Mouse (Mus musculus) cerebellum, postnatal 14 days (tissue): ENCODE measurements around the gene Nyx.
"Not testable (repeated sequence)": the region's sequence is repeated elsewhere in the genome, so short reads cannot be mapped to it uniquely, and the experiment has no call there.

Source experiments
- DNase-seq, 2 experiments: peaks; one replicate each; pipeline ENCODE4 v3.0.0; 2021; ENCODE audit warnings: mixed read lengths in 2 of 2

Gene Nyx

GRCm38 (mm10) chrX:13465810-13466209, at the start of gene Nyx:
TSS of gene Nyx (plus strand) at chrX:13466110.
- no peak for DNase-seq

- DNase-seq = peak; percentile 12 to 38
Observed at GRCm38 (mm10) chrX:13422047-13422446, 43.9 kb upstream of the Nyx start.

DNA sequence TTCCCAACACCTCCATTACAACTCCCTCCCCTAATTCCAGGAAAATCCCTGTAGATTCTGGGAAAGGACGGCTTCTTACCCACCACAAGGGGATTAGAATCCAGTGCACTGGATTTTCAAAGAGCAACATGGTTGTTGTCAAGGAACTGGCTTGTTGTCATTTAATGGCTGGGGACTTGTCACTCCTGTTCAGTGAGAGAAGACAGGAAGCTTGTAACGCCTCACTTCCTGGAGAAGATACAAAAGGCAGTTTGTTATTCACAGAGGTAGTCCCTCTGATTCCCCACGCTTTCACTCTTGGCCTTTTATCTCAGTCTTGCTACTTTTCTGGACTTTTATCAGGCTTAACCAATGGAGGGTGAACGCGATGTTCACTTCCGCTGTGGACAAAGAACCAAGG, 34.5 kb upstream of the Nyx start:
- no peak for DNase-seq

GRCm38 (mm10) chrX:13436042-13436441, 29.9 kb upstream of the Nyx start:
- not testable (repeated sequence) for DNase-seq

DNA sequence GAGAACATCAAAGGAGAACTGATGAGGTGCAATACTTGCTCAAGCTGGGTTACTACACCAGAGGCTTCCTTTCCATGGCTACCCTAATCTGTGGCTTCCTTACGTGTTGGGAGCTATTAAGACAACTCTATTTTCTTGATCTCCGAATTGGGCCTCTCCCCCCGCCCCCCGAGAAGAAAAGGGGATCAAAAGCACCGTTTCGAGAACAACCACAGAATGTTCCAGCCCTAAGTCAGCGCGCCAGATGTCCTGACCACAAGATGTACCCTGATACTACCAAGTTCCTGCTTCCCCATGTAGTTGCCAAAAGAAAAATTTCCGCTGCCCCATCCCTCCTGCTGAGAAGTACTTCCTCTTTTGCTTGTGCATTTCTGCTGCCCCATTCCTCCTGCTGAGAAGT, 9.4 kb upstream of the Nyx start:
- DNase-seq = not testable (repeated sequence)

DNA sequence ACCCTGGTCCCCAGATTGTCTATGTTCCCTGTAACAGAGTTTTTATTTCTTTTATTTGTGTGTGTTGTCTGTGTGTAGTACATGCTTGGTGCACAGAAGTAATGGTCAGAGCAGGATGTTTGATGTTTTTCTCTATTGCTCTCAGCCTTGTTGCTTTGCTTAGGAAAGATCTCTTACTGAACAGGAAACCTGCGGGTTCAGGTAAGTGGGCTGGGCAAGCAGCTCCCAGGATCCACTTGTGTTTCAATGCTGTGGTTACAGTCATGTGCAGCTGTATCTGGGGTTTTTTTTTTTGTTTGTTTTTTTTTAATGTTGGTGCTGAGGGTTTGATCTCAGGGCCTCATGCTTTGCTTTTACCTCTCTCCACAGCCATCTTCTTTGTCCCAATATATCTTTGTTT, 7.1 kb upstream of the Nyx start:
- DNase-seq = no peak

GRCm38 (mm10) chrX:13461266-13462261, 4.3 kb upstream of the Nyx start:
- peak; percentile 93 for DNase-seq

GRCm38 (mm10) chrX:13462982-13463517, 2.9 kb upstream of the Nyx start:
- no peak for DNase-seq

DNA sequence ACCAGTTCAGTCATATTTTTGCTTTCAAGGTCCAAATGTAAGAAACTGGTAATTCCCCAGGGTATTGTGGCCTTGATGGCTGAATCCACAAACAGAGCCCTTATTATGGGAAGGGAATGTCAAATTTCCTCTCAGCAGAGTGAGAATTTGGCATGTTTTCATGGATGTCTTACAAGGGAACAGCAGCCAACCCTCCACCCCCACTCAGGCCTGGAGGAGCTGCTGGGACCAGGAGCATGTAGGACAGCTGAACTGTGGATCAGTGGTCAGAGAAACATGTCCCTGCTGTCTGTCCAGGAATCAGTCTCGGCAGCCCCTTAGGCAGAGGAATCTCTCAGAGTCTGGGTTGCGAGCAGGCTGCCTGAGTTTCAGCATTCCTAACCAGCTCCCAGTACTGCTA, 771 bp downstream of the Nyx start:
- DNase-seq = peak; percentile 53 to 57

GRCm38 (mm10) chrX:13467121-13467571, 1.2 kb downstream of the Nyx start:
- DNase-seq = peak; percentile 64 to 68

DNA sequence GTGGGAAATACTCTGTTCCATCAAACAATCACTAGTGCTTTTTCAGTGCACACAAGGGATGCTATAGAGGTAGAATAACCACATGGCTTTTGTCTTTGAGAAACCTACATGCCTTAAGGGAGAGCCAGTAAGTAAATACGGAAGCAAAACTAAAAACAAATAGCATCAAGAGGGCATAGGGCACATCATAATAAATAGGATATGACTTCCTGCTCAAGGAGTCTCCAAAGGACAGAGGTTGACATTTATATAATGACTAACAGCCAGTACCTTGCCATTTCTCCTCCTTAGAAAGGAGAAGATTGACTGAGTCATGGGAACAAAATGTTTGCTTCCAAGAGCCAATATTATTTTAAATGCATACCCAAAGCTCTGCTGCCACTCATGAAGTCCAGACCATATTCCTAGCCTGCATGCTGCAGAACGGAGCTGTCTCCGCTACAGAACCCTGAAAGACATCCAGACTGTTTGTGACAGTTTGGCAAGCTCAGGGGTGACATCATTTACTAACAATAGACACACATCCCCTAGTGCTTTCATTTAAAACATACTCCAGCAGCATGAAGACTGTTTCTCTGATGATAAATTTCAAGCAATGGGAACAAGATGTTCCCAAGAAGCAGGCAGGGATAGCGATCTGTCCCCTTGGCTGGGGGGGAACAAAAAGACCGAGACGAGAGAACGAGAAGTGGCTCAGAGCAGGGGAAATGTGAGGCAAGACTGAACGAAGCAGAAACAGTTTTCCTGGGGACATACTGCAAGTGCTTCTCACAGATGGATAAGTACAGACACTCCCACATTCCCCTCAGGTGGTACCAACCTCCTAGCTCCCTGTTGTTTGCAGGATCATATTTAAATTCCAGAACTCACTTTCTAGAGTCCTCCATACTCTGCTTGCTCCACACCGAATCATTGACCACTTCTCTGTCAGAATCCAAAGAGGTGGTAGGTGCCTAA, 3.5 kb downstream of the Nyx start:
- DNase-seq = peak; percentile 73 to 82

DNA sequence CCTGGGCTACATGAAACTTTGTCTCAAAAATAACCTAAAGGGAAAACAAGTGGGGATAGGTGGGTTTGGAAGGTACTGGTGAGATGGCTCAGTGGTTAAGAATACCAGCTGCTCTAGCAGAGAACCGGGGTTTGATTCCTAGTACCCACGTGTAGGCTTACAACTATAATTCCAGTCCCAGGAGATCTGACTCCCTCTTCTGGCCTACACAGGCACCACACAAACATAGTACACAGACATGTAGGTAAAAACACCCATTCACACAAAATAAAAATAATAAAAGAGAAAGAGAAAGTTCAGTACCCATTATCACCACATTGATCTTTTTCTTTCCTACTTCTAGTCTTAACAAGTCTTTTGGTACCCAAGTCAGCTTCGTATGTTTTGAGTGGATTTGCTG, 6.0 kb downstream of the Nyx start:
- DNase-seq = no peak

- no peak for DNase-seq
Observed at GRCm38 (mm10) chrX:13472751-13473225, 6.9 kb downstream of the Nyx start.

- no peak for DNase-seq
Observed at GRCm38 (mm10) chrX:13475382-13475781, 9.5 kb downstream of the Nyx start.

GRCm38 (mm10) chrX:13477596-13477995, 11.7 kb downstream of the Nyx start:
- no peak for DNase-seq

GRCm38 (mm10) chrX:13478298-13478697, 12.4 kb downstream of the Nyx start:
- DNase-seq = no peak

GRCm38 (mm10) chrX:13479570-13479969, 13.7 kb downstream of the Nyx start:
- DNase-seq = no peak

GRCm38 (mm10) chrX:13482576-13482975, 16.7 kb downstream of the Nyx start:
- DNase-seq = no peak

- no peak for DNase-seq
Observed at GRCm38 (mm10) chrX:13484447-13484846, 18.5 kb downstream of the Nyx start.

DNA sequence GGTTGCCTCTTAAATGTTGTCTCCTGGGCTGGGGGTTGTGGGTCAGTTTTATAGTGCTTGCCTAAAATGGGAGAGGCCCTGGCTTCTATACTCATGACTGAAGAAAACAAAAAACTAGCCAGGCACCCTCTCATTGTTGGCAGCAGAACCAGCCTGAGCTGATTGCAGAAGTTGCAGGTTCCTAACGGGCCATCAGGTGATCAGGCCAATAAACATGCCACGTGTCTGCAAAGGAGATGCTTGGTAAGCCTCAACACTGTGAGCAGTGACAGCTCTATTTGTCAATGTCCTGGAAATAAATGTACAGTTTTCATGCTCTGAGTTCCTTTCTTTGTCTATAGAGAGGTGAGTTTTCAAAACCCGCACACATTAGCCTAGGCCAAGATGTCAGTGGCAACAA, 23.1 kb downstream of the Nyx start:
- no peak for DNase-seq

DNA sequence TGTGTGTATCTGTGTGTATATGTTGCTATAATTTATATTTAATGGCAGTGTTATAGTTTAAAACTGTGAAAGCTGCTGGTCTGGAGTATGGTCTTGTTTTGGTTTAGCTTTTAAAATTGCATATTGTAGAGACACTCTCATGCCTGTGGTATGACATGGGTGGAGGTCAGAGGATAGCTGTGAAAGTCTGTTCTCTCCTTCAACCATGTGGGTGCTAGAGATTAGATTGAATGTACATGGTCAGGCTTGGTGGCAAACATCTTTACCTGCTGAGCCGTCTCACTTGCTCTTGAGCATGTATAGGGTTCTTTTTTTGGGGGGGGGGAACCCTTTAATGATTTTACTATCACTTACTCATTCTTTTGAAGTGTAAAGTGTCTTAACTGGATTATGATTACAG, 23.9 kb downstream of the Nyx start:
- no peak for DNase-seq

DNA sequence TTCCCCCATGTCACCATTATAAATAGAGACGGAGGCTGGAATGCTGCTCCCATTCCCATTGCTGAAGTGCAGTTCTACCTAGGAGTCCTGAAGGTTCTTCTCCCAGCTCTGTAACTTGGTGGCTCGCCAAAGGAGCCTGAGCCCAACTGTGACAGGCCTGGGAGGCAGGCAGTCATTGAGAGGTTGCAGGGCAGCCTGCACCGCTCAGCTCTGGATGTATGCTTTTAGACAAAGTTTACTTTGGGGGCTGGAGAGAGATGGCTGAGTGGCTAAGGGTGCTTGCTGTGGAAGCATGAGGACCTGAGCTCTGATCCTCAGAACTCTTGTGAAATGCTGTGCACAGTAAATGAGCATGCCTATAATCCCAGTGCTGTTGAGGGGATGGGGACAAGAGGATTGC, 25.0 kb downstream of the Nyx start:
- no peak for DNase-seq

GRCm38 (mm10) chrX:13492922-13493321, 27.0 kb downstream of the Nyx start:
- DNase-seq = no peak
